Mouse (Mus musculus) heart, embryonic 16.5 days (tissue): ENCODE results near the gene Gm29666. TPM values are rescaled to one million over a fixed set of nuclear protein-coding genes. Genes with fewer than 3 reads are reported as not detected.
"Not testable (repeated sequence)": the region's sequence is repeated elsewhere in the genome, so short reads cannot be mapped to it uniquely, and the experiment has no call there.

Source experiments
- ATAC-seq: fragments of 200-750 bp; cut with Nextera tagmentation; replicated peaks from 2 replicates; pipeline ENCODE4 v1.8.0; 2017; ENCODE audit warnings: moderate number of reproducible peaks; ENCODE audit not compliant: insufficient read depth, low FRiP score; ENCODE audit errors: extremely low read depth
- H3K27ac ChIP-seq: fragments of 300-500 bp; sonication (generic); 2 replicates; pipeline ENCODE4 v1.5.1; 2014; ENCODE audit warnings: mild to moderate bottlenecking, low read length, control low read depth, moderate library complexity
- H3K27me3 ChIP-seq: fragments of 300-500 bp; sonication (generic); 2 replicates; pipeline ENCODE4 v1.6.1; 2014; ENCODE audit warnings: low read length, mixed read lengths; ENCODE audit not compliant: control insufficient read depth, insufficient read depth
- H3K36me3 ChIP-seq: fragments of 300-500 bp; sonication (generic); 2 replicates; pipeline ENCODE4 v1.6.1; 2014; ENCODE audit not compliant: control insufficient read depth, insufficient read depth
- H3K4me1 ChIP-seq: fragments of 300-500 bp; sonication (generic); 2 replicates; pipeline ENCODE4 v1.6.1; 2014; ENCODE audit warnings: low read length, mixed read lengths; ENCODE audit not compliant: control insufficient read depth, insufficient read depth
- H3K4me2 ChIP-seq: fragments of 300-500 bp; sonication (generic); 2 replicates; pipeline ENCODE4 v1.6.1; 2014; ENCODE audit warnings: low read depth, mild to moderate bottlenecking, control low read depth, low read length
- H3K4me3 ChIP-seq: fragments of 300-500 bp; sonication (generic); 2 replicates; pipeline ENCODE4 v1.5.1; 2014; ENCODE audit warnings: mild to moderate bottlenecking, control low read depth, low read length
- H3K9ac ChIP-seq: fragments of 300-500 bp; sonication (generic); 2 replicates; pipeline ENCODE4 v1.6.1; 2014; ENCODE audit warnings: low read length, control low read depth
- H3K9me3 ChIP-seq: fragments of 300-500 bp; sonication (generic); replicated peaks from 2 replicates; pipeline ENCODE4 v1.6.1; 2016; ENCODE audit warnings: low read length; ENCODE audit not compliant: control insufficient read depth
- WGBS: fragments of 180-500 bp; shearing (Covaris S2); extraction: QIAGEN DNeasy Blood & Tissue Kit; methylation state at CpG from one replicate; pipeline ENCODE4 v1.1.7; 2014; 5-methylcytosine and 5-hydroxymethylcytosine counted together
- polyA plus RNA-seq: library from polyadenylated mRNA; unstranded; fragments of >200 nt; fragmentation: Nextera tagmentation; extraction: Ambion mirVana; gene quantifications from 2 replicates; pipeline ENCODE4 v1.2.1, GENCODE M21; 2015

The Gm29666 gene
- polyA plus RNA-seq, 1 experiment from 2014 or later, result 0.56 TPM

- Histone ChIP-seq H3K4me1 (peaks cover 20% of the 10 kb centered on the region), H3K9me3 (no peaks in the 10 kb centered on the region), H3K36me3 (peaks cover 23% of the 10 kb centered on the region), H3K4me2 (peak overlapping the region; percentile 77), H3K27ac (0 out of 2 replicates have a peak overlapping the region, but pooled peaks have one; percentile 24), H3K27me3 (no peaks in the 10 kb centered on the region), H3K9ac (peak overlapping the region; percentile 93), H3K4me3 (peak overlapping the region; percentile 83)
- WGBS, result 7% methylated on average over 9 of the region's 9 CpGs
- ATAC-seq, result no peak
Measured at GRCm38 (mm10) chr15:84924781-84925315, 5.0 kb upstream of the Gm29666 start.

- peak; percentile 73 for ATAC-seq
- H3K4me1 ChIP-seq, result peaks cover 20% of the 10 kb centered on the region
- no peaks in the 10 kb centered on the region for H3K27me3 ChIP-seq
- no peaks in the 10 kb centered on the region for H3K9me3 ChIP-seq
- H3K36me3 ChIP-seq, result peaks cover 11% of the 10 kb centered on the region
- H3K9ac ChIP-seq, result peak overlapping the region; percentile 93
- under 1% methylated on average over 67 of the region's 68 CpGs for WGBS
- H3K27ac ChIP-seq, result peak overlapping the region; percentile 98
- peak overlapping the region; percentile 77 for H3K4me2 ChIP-seq
- H3K4me3 ChIP-seq, result peak overlapping the region; percentile 83
Measured at GRCm38 (mm10) chr15:84923508-84924181, 3.8 kb upstream of the Gm29666 start.

- peak; percentile 91 for ATAC-seq
- Histone ChIP-seq H3K4me2 (peak within 1 kb of the TSS; percentile 77), H3K27me3 (no peaks in the 10 kb centered on the region), H3K27ac (peak within 1 kb of the TSS; percentile 98), H3K4me3 (peak within 1 kb of the TSS; percentile 83), H3K4me1 (peaks cover 20% of the 10 kb centered on the region), H3K36me3 (peaks cover 7% of the 10 kb centered on the region), H3K9ac (peak within 1 kb of the TSS; percentile 93), H3K9me3 (no peaks in the 10 kb centered on the region)
- whole genome bisulfite sequencing, result 0% methylated on average over 58 of the region's 60 CpGs
Measured at GRCm38 (mm10) chr15:84922884-84923507, 3.2 kb upstream of the Gm29666 start, which contains the start of gene Nup50. Nup50 (plus strand) TSS chr15:84923411.

- no peak overlapping the region for H3K27ac ChIP-seq
- ATAC-seq, result no peak
- peaks cover 13% of the 10 kb centered on the region for H3K9me3 ChIP-seq
- no peaks in the 10 kb centered on the region for H3K36me3 ChIP-seq
- H3K27me3 ChIP-seq, result no peaks in the 10 kb centered on the region
- no peak overlapping the region for H3K9ac ChIP-seq
- no peak overlapping the region for H3K4me3 ChIP-seq
- H3K4me2 ChIP-seq, result no peak overlapping the region
- H3K4me1 ChIP-seq, result no peaks in the 10 kb centered on the region
- WGBS, result 77% methylated on average over 3 of the region's 3 CpGs
Measured at GRCm38 (mm10) chr15:84913201-84913600, 6.6 kb downstream of the Gm29666 start.

GRCm38 (mm10) chr15:84903843-84904385 is 15.9 kb downstream of the Gm29666 start:
- H3K27me3 ChIP-seq, result no peaks in the 10 kb centered on the region; the same call in 1 of the 2 replicates
- no peak overlapping the region for H3K27ac ChIP-seq
- H3K4me3 ChIP-seq, result no peak overlapping the region
- no peak for ATAC-seq
- no peak overlapping the region for H3K4me2 ChIP-seq
- no peak overlapping the region for H3K9ac ChIP-seq
- no peaks in the 10 kb centered on the region for H3K36me3 ChIP-seq
- H3K4me1 ChIP-seq, result no peaks in the 10 kb centered on the region
- H3K9me3 ChIP-seq, result no peaks in the 10 kb centered on the region
- WGBS, result 69% methylated on average over 7 of the region's 7 CpGs

- Histone ChIP-seq H3K36me3 (no peaks in the 10 kb centered on the region), H3K27me3 (no peaks in the 10 kb centered on the region; the same call in 1 of the 2 replicates), H3K9me3 (no peaks in the 10 kb centered on the region), H3K4me3 (no peak overlapping the region), H3K9ac (no peak overlapping the region), H3K4me1 (peaks cover 8% of the 10 kb centered on the region), H3K27ac (peak overlapping the region; percentile 9; the same call in 1 of the 2 replicates), H3K4me2 (peak overlapping the region; percentile 19; the same call in 1 of the 2 replicates)
- ATAC-seq, result peak; percentile 58; the same call in 1 of the 2 replicates
- whole genome bisulfite sequencing, result 18% methylated on average over 7 of the region's 7 CpGs
Measured at GRCm38 (mm10) chr15:84898077-84898476, 21.8 kb downstream of the Gm29666 start.

GRCm38 (mm10) chr15:84896664-84897063 is 23.2 kb downstream of the Gm29666 start:
- no peak overlapping the region for H3K27ac ChIP-seq
- no peaks in the 10 kb centered on the region; the same call in 1 of the 2 replicates for H3K27me3 ChIP-seq
- WGBS, result 52% methylated on average over 1 of the region's 1 CpGs
- no peaks in the 10 kb centered on the region for H3K36me3 ChIP-seq
- H3K9ac ChIP-seq, result no peak overlapping the region
- ATAC-seq, result no peak
- no peak overlapping the region for H3K4me2 ChIP-seq
- H3K9me3 ChIP-seq, result no peaks in the 10 kb centered on the region
- peaks cover 8% of the 10 kb centered on the region for H3K4me1 ChIP-seq
- H3K4me3 ChIP-seq, result no peak overlapping the region

- H3K4me1 ChIP-seq, H3K27ac ChIP-seq, H3K9ac ChIP-seq, H3K4me3 ChIP-seq, ATAC-seq, H3K4me2 ChIP-seq, H3K9me3 ChIP-seq, H3K36me3 ChIP-seq, H3K27me3 ChIP-seq: not testable (repeated sequence)
- WGBS, result 73% methylated on average over 10 of the region's 10 CpGs
Measured at GRCm38 (mm10) chr15:84896216-84896615, 23.6 kb downstream of the Gm29666 start.

- no peaks in the 10 kb centered on the region for H3K36me3 ChIP-seq
- H3K4me2 ChIP-seq, result no peak overlapping the region
- H3K9ac ChIP-seq, result no peak overlapping the region
- 1% methylated on average over 3 of the region's 3 CpGs for WGBS
- no peak for ATAC-seq
- no peaks in the 10 kb centered on the region for H3K27me3 ChIP-seq
- no peaks in the 10 kb centered on the region for H3K4me1 ChIP-seq
- H3K4me3 ChIP-seq, result no peak overlapping the region
- H3K27ac ChIP-seq, result no peak overlapping the region
- H3K9me3 ChIP-seq, result no peaks in the 10 kb centered on the region
Measured at GRCm38 (mm10) chr15:84891658-84892057, 28.2 kb downstream of the Gm29666 start.
